9 mouse cellular contexts compared by ENCODE assay signal in genomic region chr7:144238409-144238808, GRCm38 (mm10).
DNase-seq lines count a peak whose midpoint lies in the region; ATAC-seq lines count a peak whose summit lies in the region.
"Had no signal": no experiment of that assay in that cellular context is flagged by ENCODE, and none has a peak within 500 bp of the region (broad histone marks: within the 10 kb centered on the region; RNA-seq: fewer than 3 reads in every experiment).

No protein-coding gene starts in this region.

- H3K27ac ChIP-seq in midbrain, embryonic 11.5 days (ENCODE audit: low read depth, low read length): no peak overlapping the region
- no peak overlapping the region for H3K27ac ChIP-seq in midbrain, embryonic 10.5 days (replicated peaks)
- peak overlapping the region; percentile 78 for H3K27ac ChIP-seq in forebrain, embryonic 12.5 days
- H3K27ac ChIP-seq: heart, embryonic 13.5 days had no signal

- no peak overlapping the region for H3K4me2 ChIP-seq in midbrain, embryonic 11.5 days
- peak overlapping the region; percentile 53 for H3K4me2 ChIP-seq in forebrain, embryonic 12.5 days
- H3K4me2 ChIP-seq: heart, embryonic 13.5 days had no signal

- peak; percentile 86 for DNase-seq in midbrain, embryonic 11.5 days (ENCODE audit: low spot score, missing footprints)
- no peak for DNase-seq in midbrain, embryonic 10.5 days (ENCODE audit: low spot score)
- peak; percentile 63 to 67 for DNase-seq in left cerebral cortex, postnatal 10 days (ENCODE audit: extremely low spot score in 1 of 2, low spot score in 2 of 2)
- peak; percentile 53 for DNase-seq in right cerebral cortex, postnatal 14 days
- no peak for DNase-seq in thymus, postnatal 36 days
- no peak for DNase-seq in kidney, adult 9 months
- DNase-seq in gastrocnemius, adult 8-10 months (ENCODE audit: low spot score in 2 of 2): no peak

- no peak overlapping the region for H3K9ac ChIP-seq in midbrain, embryonic 11.5 days (ENCODE audit: low read length)
- no peak overlapping the region for H3K9ac ChIP-seq in forebrain, embryonic 12.5 days
- H3K9ac ChIP-seq: heart, embryonic 13.5 days had no signal

- no peaks in the 10 kb centered on the region for H3K36me3 ChIP-seq in midbrain, embryonic 11.5 days (ENCODE audit: control insufficient read depth, insufficient read depth, low read length)
- H3K36me3 ChIP-seq in midbrain, embryonic 10.5 days: no peaks in the 10 kb centered on the region
- H3K36me3 ChIP-seq in forebrain, embryonic 12.5 days (replicated peaks): no peaks in the 10 kb centered on the region
- H3K36me3 ChIP-seq: heart, embryonic 13.5 days had no signal

- intact Hi-C loops in left cerebral cortex, postnatal 10 days (cut with DNase I): no loop called here

- H3K4me1 ChIP-seq in midbrain, embryonic 11.5 days (ENCODE audit: control insufficient read depth, insufficient read depth, low read length): peaks cover 16% of the 10 kb centered on the region
- H3K4me1 ChIP-seq in midbrain, embryonic 10.5 days: peaks cover 40% of the 10 kb centered on the region
- H3K4me1 ChIP-seq in forebrain, embryonic 12.5 days: peaks cover 47% of the 10 kb centered on the region

- ATAC-seq in midbrain, embryonic 11.5 days (ENCODE audit: low FRiP score): no peak
- ATAC-seq in forebrain, embryonic 12.5 days (ENCODE audit: low FRiP score): peak; percentile 50

- H3K27me3 ChIP-seq in midbrain, embryonic 11.5 days (ENCODE audit: control insufficient read depth, insufficient read depth, low read length): no peaks in the 10 kb centered on the region
- peaks cover 9% of the 10 kb centered on the region for H3K27me3 ChIP-seq in midbrain, embryonic 10.5 days (ENCODE audit: low read depth, poor library complexity, severe bottlenecking)
- H3K27me3 ChIP-seq in forebrain, embryonic 12.5 days: peaks cover 4% of the 10 kb centered on the region; the same call in 1 of the 2 replicates

- H3K4me3 ChIP-seq in midbrain, embryonic 11.5 days (ENCODE audit: low read depth, low read length): no peak overlapping the region
- H3K4me3 ChIP-seq in midbrain, embryonic 10.5 days: no peak overlapping the region
- peak overlapping the region; percentile 33 for H3K4me3 ChIP-seq in forebrain, embryonic 12.5 days (replicated peaks)
- H3K4me3 ChIP-seq: heart, embryonic 13.5 days had no signal

- H3K9me3 ChIP-seq in midbrain, embryonic 11.5 days (ENCODE audit: control insufficient read depth, low read length): no peaks in the 10 kb centered on the region
- no peaks in the 10 kb centered on the region for H3K9me3 ChIP-seq in midbrain, embryonic 10.5 days (replicated peaks)
- H3K9me3 ChIP-seq in forebrain, embryonic 12.5 days: no peaks in the 10 kb centered on the region
- H3K9me3 ChIP-seq: heart, embryonic 13.5 days had no signal

- 44% methylated on average over 12 of the region's 12 CpGs for WGBS in midbrain, embryonic 11.5 days
- WGBS in midbrain, embryonic 10.5 days: 43% methylated on average over 12 of the region's 12 CpGs
- WGBS in forebrain, embryonic 12.5 days: 24% methylated on average over 12 of the region's 12 CpGs

Comparison
In these comparisons a context has a peak if more than half of its experiments do, and no peak if none do; other contexts are left out.
1. DNase-seq: peak in midbrain, embryonic 11.5 days (single experiment), left cerebral cortex, postnatal 10 days (2 of 2) and right cerebral cortex, postnatal 14 days (single experiment); none in midbrain, embryonic 10.5 days (single experiment), thymus, postnatal 36 days (0 of 2), kidney, adult 9 months (single experiment) and gastrocnemius, adult 8-10 months (0 of 2).